Mouse (Mus musculus) heart, adult 2 months (tissue): ENCODE results near the gene Dnah11.

Experiments
- CTCF ChIP-seq: fragments of 200-600 bp; IDR thresholded peaks from 2 replicates; pipeline ENCODE4 v1.8.1; 2022; ENCODE audit warnings: antibody characterized with exemption, mild to moderate bottlenecking, moderate library complexity
- POLR2A ChIP-seq: fragments of 200-500 bp; IDR thresholded peaks from 2 replicates; pipeline ENCODE4 v1.6.1; 2011; ENCODE audit warnings: mild to moderate bottlenecking, low read depth, low read length, control low read depth; ENCODE audit not compliant: insufficient read depth

GRCm38 (mm10) chr12:118078434-118078989, 120.3 kb downstream of the Dnah11 start:
- TF ChIP-seq CTCF: no peak
- TF ChIP-seq POLR2A: no peak
